Mouse (Mus musculus): ENCODE data around the gene Bcl6b.

Bcl6b gene

GRCm38 (mm10) chr11:70229260-70230010, at the start of gene Bcl6b:
Gene Bcl6b, minus strand, starts transcription at chr11:70229798.
- peak in 1 of 2 experiments; percentile 52 for DNase-seq

GRCm38 (mm10) chr11:70278961-70279360, 49.4 kb upstream of the Bcl6b start:
- no peak for DNase-seq

GRCm38 (mm10) chr11:70271641-70272040, 42.0 kb upstream of the Bcl6b start:
- no peak for DNase-seq

GRCm38 (mm10) chr11:70266405-70266804, 36.8 kb upstream of the Bcl6b start:
- peak; percentile 36 to 37 for DNase-seq

GRCm38 (mm10) chr11:70265819-70266218, 36.2 kb upstream of the Bcl6b start:
- DNase-seq: no peak

GRCm38 (mm10) chr11:70265252-70265651, 35.7 kb upstream of the Bcl6b start:
- no peak for DNase-seq

- no peak for DNase-seq
Measured at GRCm38 (mm10) chr11:70259035-70259434, 29.4 kb upstream of the Bcl6b start.

GRCm38 (mm10) chr11:70254931-70255531, 25.4 kb upstream of the Bcl6b start, which contains the start of gene Alox12:
Gene Alox12, minus strand, starts transcription at chr11:70255353.
- DNase-seq: peak; percentile 53 to 58

- DNase-seq: no peak
Measured at GRCm38 (mm10) chr11:70254337-70254736, 24.7 kb upstream of the Bcl6b start.

GRCm38 (mm10) chr11:70251853-70252252, 22.3 kb upstream of the Bcl6b start:
- no peak for DNase-seq

- DNase-seq: no peak
Measured at GRCm38 (mm10) chr11:70250150-70250549, 20.6 kb upstream of the Bcl6b start.

- DNase-seq: peak in 1 of 2 experiments; percentile 76
Measured at GRCm38 (mm10) chr11:70247136-70247845, 17.7 kb upstream of the Bcl6b start.

GRCm38 (mm10) chr11:70242591-70242990, 13.0 kb upstream of the Bcl6b start:
- no peak for DNase-seq

- DNase-seq: peak; percentile 84 to 87
Measured at GRCm38 (mm10) chr11:70239541-70240279, 10.1 kb upstream of the Bcl6b start, which contains the start of the genes Gm21988 and Rnasek. Gene Gm21988, minus strand, starts transcription at chr11:70239830. Gene Rnasek, minus strand, starts transcription at chr11:70239842.

- DNase-seq: peak in 1 of 2 experiments; percentile 20
Measured at GRCm38 (mm10) chr11:70238591-70239440, 9.2 kb upstream of the Bcl6b start.

- DNase-seq: peak; percentile 97 to 98
Measured at GRCm38 (mm10) chr11:70237457-70238167, 8.0 kb upstream of the Bcl6b start, which contains the start of gene 0610010K14Rik. Gene 0610010K14Rik, minus strand, starts transcription at chr11:70237914.

GRCm38 (mm10) chr11:70236717-70237116, 7.1 kb upstream of the Bcl6b start:
- DNase-seq: no peak

- no peak for DNase-seq
Measured at GRCm38 (mm10) chr11:70235254-70235900, 5.8 kb upstream of the Bcl6b start.

GRCm38 (mm10) chr11:70234497-70234896, 4.9 kb upstream of the Bcl6b start:
- DNase-seq: no peak

- peak in 1 of 2 experiments; percentile 21 for DNase-seq
Measured at GRCm38 (mm10) chr11:70234037-70234436, 4.4 kb upstream of the Bcl6b start.
